18 mouse cellular contexts compared by ENCODE assay signal in the genomic region with DNA sequence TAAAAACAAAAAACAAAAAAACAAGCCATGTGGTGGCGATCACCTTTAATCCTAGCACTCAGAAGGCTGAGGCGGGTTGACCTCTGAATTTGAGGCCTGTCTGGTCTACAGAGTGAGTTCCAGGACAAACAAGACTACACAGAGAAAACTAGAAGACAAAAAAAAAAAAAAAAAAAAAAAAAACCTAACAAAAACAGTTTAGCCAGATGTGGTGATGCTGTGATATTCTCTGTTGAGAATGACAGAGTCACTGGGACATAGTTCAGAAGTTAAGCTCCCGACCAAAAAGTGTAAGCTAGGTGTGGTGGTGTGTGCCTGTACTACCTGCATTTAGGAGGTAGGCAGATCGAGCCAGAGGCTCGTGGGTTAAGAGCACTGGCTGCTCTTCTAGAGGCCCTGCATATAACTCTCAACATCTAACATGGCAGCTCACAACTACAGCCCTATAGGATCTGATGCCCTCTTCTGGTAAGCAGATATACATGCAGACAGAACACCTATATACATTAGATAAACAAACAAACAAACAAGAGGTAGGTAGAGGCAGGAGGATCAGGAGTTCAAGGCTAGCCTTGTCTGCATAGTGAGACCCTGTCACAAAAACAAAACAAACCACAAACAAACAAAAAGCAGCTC. TPM values are rescaled to one million over a fixed set of nuclear protein-coding genes. Genes with fewer than 3 reads are reported as not detected.
DNase-seq lines count a peak whose midpoint lies in the region; ATAC-seq and TF ChIP-seq lines count a peak whose summit lies in the region.
"Had no signal": no experiment of that assay in that cellular context is flagged by ENCODE, and none has a peak within 500 bp of the region (broad histone marks: within the 10 kb centered on the region; RNA-seq: fewer than 3 reads in every experiment).

No protein-coding gene starts in this region.

- H3K27me3 ChIP-seq in erythroblast, embryonic 14.5 days (ENCODE audit: control insufficient read depth), result no peaks in the 10 kb centered on the region
- H3K27me3 ChIP-seq in liver, embryonic 12.5 days (replicated peaks), result no peaks in the 10 kb centered on the region
- H3K27me3 ChIP-seq: forebrain, embryonic 15.5 days; heart, embryonic 12.5 days; intestine, embryonic 15.5 days; limb, embryonic 12.5 days; lung, embryonic 15.5 days had no signal

- peaks cover 20% of the 10 kb centered on the region for H3K36me3 ChIP-seq in erythroblast, embryonic 14.5 days (ENCODE audit: control insufficient read depth)
- H3K36me3 ChIP-seq in liver, embryonic 12.5 days, result peaks cover 22% of the 10 kb centered on the region
- peaks cover 16% of the 10 kb centered on the region for H3K36me3 ChIP-seq in ES-E14 (ENCODE audit: control insufficient read depth, insufficient read depth, low read length, poor library complexity, severe bottlenecking)

- peak overlapping the region; percentile 89 for H3K4me3 ChIP-seq in erythroblast, embryonic 14.5 days (replicated peaks)
- H3K4me3 ChIP-seq in liver, embryonic 12.5 days, result no peak overlapping the region
- no peak overlapping the region for H3K4me3 ChIP-seq in ES-E14 (ENCODE audit: insufficient read depth in 1 of 2, low read depth in 1 of 2, low read length in 2 of 2, poor library complexity in 1 of 2, severe bottlenecking in 1 of 2)

- no peak for DNase-seq in liver
- no peak for DNase-seq in ES-E14 (ENCODE audit: low read depth, low spot score)
- no peak for DNase-seq in thymus, postnatal 36 days
- no peak for DNase-seq in heart, postnatal 36 days
- DNase-seq: adrenal gland, postnatal 10 days; cerebellum, postnatal 36 days; kidney, postnatal 14 days had no signal

- H3K9me3 ChIP-seq in erythroblast, embryonic 14.5 days (ENCODE audit: control insufficient read depth, low read length), result no peaks in the 10 kb centered on the region
- no peaks in the 10 kb centered on the region for H3K9me3 ChIP-seq in liver, embryonic 12.5 days (replicated peaks)
- H3K9me3 ChIP-seq in ES-E14 (ENCODE audit: control insufficient read depth, insufficient read depth, low read depth, low read length), result no peaks in the 10 kb centered on the region
- H3K9me3 ChIP-seq: forebrain, embryonic 15.5 days; heart, embryonic 12.5 days; intestine, embryonic 15.5 days; limb, embryonic 12.5 days; lung, embryonic 15.5 days had no signal

- peak overlapping the region; percentile 82 for H3K4me2 ChIP-seq in liver, embryonic 12.5 days

- ATAC-seq in erythroblast, adult 5-6 weeks (replicated peaks; ENCODE audit: low FRiP score, poor library complexity, severe bottlenecking), result no peak
- no peak for ATAC-seq in liver, embryonic 12.5 days
- ATAC-seq in megakaryocyte progenitor cell, adult 5-6 weeks (replicated peaks; ENCODE audit: poor library complexity), result 0 out of 2 replicates have a peak, but pooled peaks have one; percentile 10
- ATAC-seq: forebrain, embryonic 15.5 days; intestine, embryonic 15.5 days; midbrain, embryonic 16.5 days had no signal

- H3K27ac ChIP-seq in liver, embryonic 12.5 days, result 0 out of 2 replicates have a peak overlapping the region, but pooled peaks have one; percentile 99
- no peak overlapping the region for H3K27ac ChIP-seq in ES-E14 (ENCODE audit: insufficient read depth, low read depth, low read length, poor library complexity, severe bottlenecking)
- H3K27ac ChIP-seq: intestine, embryonic 15.5 days; limb, embryonic 12.5 days; stomach, postnatal 0 days had no signal

- 83% methylated on average over 5 of the region's 5 CpGs for WGBS in liver, embryonic 12.5 days (ENCODE audit: insufficient replicate concordance)

- 0 out of 2 replicates have a peak overlapping the region, but pooled peaks have one; percentile 92 for H3K9ac ChIP-seq in liver, embryonic 12.5 days
- no peak overlapping the region; the same call in 1 of the 2 replicates for H3K9ac ChIP-seq in ES-E14 (ENCODE audit: insufficient read depth, low read depth, low read length, poor library complexity, severe bottlenecking)
- H3K9ac ChIP-seq: forebrain, embryonic 15.5 days; intestine, embryonic 15.5 days; limb, embryonic 12.5 days had no signal

- in situ Hi-C loops in ES-E14 (cut with MboI; ENCODE audit: low sequenced_read_pairs in 2 of 2, unreplicated experiment in 2 of 2), result no loop called here

- intact Hi-C loops in heart, postnatal 36 days (cut with DNase I), result no loop called here

- H3K4me1 ChIP-seq in erythroblast, embryonic 14.5 days (ENCODE audit: control insufficient read depth), result peaks cover 35% of the 10 kb centered on the region
- H3K4me1 ChIP-seq in liver, embryonic 12.5 days, result peaks cover 38% of the 10 kb centered on the region
- peaks cover 4 to 5% of the 10 kb centered on the region in 2 experiments; a peak in 1 of 4 replicates for H3K4me1 ChIP-seq in ES-E14 (ENCODE audit: control insufficient read depth in 2 of 2, insufficient read depth in 2 of 2, low read length in 2 of 2, poor library complexity in 1 of 2)

TF ChIP-seq in ES-E14, 5 proteins besides CTCF, POLR2A, EP300 and RAD21:
- TF ChIP-seq ZNF384 (IDR thresholded peaks at IDR 0.05; ENCODE audit: low read depth, low read length), result peak; percentile 88
- no peak for TF ChIP-seq HCFC1 (IDR thresholded peaks at IDR 0.05; ENCODE audit: borderline replicate concordance, insufficient read depth, low read length)
TF ChIP-seq in ES-E14: peak in this region for 1.

RNA-seq across cellular contexts. Expression of gene Psph, which starts 1.9 kb away (rescaled TPM):
- polyA plus RNA-seq in erythroblast, embryonic 14.5 days (2012), result 0.92 and 1.4 TPM in 2 replicates
- 8.5 and 9.2 TPM in 2 replicates for total RNA-seq in erythroblast, adult 5-6 weeks (2015; ENCODE audit: low replicate concordance)
- 4.6 and 6.2 TPM in 2 replicates for total RNA-seq in erythroblast, adult 5-6 weeks (2017; ENCODE audit: low replicate concordance)
- 88.0 and 88.7 TPM in 2 replicates for polyA plus RNA-seq in liver, embryonic 12.5 days (2016; fragmentation: Nextera tagmentation; extraction: Ambion mirVana)
- total RNA-seq in ES-E14 (2012; rRNA removed), result 54.9 and 83.0 TPM in 2 replicates
- 30.4 and 30.5 TPM in 2 replicates for total RNA-seq in megakaryocyte progenitor cell, adult 5-6 weeks (2015)
- 22.8 and 24.3 TPM in 2 replicates for total RNA-seq in megakaryocyte progenitor cell, adult 5-6 weeks (2017)
- 10 to 100 TPM in 1 of 2 experiments, 1 to 10 TPM in 1; 7.8 to 12.9 TPM for total RNA-seq in heart, postnatal 36 days (2021)
